ENCODE assay signal across 9 mouse cellular contexts in the genomic region with DNA sequence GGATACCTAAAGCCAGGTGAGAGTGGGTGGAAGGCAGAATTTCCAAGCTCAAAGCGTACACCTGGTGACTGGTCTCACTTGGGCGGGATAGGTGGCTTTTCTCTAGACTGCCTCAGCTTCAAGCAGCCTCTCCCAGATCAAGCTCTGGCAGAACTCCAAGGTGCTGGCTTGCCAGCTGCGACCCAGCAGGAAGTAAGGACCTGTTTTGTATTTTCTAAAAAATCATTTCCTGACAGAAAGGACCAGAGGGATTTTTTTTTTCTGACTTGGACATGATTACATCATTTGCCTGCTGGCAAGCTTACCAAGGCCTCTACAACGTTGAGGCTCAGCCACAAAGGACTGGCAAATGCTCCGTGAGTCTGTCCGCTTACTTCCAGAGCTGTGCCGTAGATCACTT. TPM values are rescaled to one million over a fixed set of nuclear protein-coding genes. Genes with fewer than 3 reads are reported as not detected.
A peak's percentile ranks its signal among the peaks of the same experiment; 100 is the strongest.
DNase-seq lines count a peak whose midpoint lies in the region; ATAC-seq and TF ChIP-seq lines count a peak whose summit lies in the region.
"Had no signal": no experiment of that assay in that cellular context is flagged by ENCODE, and none has a peak within 500 bp of the region (broad histone marks: within the 10 kb centered on the region; RNA-seq: fewer than 3 reads in every experiment).

No protein-coding gene starts in this region.

- TF ChIP-seq CTCF in liver, adult 2 months (IDR thresholded peaks at IDR 0.05; ENCODE audit: low read depth, low read length) = no peak

- no peaks in the 10 kb centered on the region for H3K36me3 ChIP-seq in liver, adult 2 months (ENCODE audit: control insufficient read depth, insufficient read depth, low read length)
- H3K36me3 ChIP-seq in liver, embryonic 11.5 days (ENCODE audit: control insufficient read depth, insufficient read depth, low read length) = no peaks in the 10 kb centered on the region
- H3K36me3 ChIP-seq in hindbrain, embryonic 16.5 days (ENCODE audit: control insufficient read depth, insufficient read depth, low read length) = no peaks in the 10 kb centered on the region
- H3K36me3 ChIP-seq: heart, embryonic 15.5 days had no signal

- TF ChIP-seq POLR2A in liver, adult 2 months (IDR thresholded peaks at IDR 0.05; ENCODE audit: extremely low read depth, insufficient read depth, low read length) = no peak

- no peak for ATAC-seq in liver, embryonic 11.5 days (replicated peaks; ENCODE audit: low FRiP score)
- no peak for ATAC-seq in hindbrain, embryonic 16.5 days

- peaks cover 10% of the 10 kb centered on the region for H3K4me1 ChIP-seq in liver, adult 2 months (ENCODE audit: control insufficient read depth, insufficient read depth, low read length)
- no peaks in the 10 kb centered on the region; the same call in 1 of the 2 replicates for H3K4me1 ChIP-seq in liver, embryonic 11.5 days (replicated peaks; ENCODE audit: control insufficient read depth, insufficient read depth, low read length)
- H3K4me1 ChIP-seq in hindbrain, embryonic 16.5 days (ENCODE audit: control insufficient read depth, insufficient read depth, low read depth, low read length) = peaks cover 8% of the 10 kb centered on the region

- H3K79me2 ChIP-seq in liver, adult 2 months (ENCODE audit: control insufficient read depth, insufficient read depth, low read length) = no peaks in the 10 kb centered on the region

- DNase-seq in liver, adult 2 months (ENCODE audit: extremely low read depth, low read depth, low spot score) = peak; percentile 75
- no peak for DNase-seq in liver
- peak; percentile 88 for DNase-seq in brain, adult 2 months (ENCODE audit: low read depth, low spot score)
- DNase-seq in heart, postnatal 14 days = peak; percentile 61 to 72
- DNase-seq in ovary, postnatal 14 days (ENCODE audit: low spot score) = peak; percentile 28
- no peak for DNase-seq in spleen, adult 12 weeks (ENCODE audit: low spot score)
- no peak for DNase-seq in liver, embryonic 11.5 days (ENCODE audit: low spot score)

- peaks cover 2% of the 10 kb centered on the region; the same call in 1 of the 2 replicates for H3K27me3 ChIP-seq in liver, adult 2 months (ENCODE audit: control insufficient read depth, insufficient read depth, low read length)
- H3K27me3 ChIP-seq in liver, embryonic 11.5 days (replicated peaks; ENCODE audit: control insufficient read depth, insufficient read depth, low read length) = peaks cover 10% of the 10 kb centered on the region
- H3K27me3 ChIP-seq in hindbrain, embryonic 16.5 days (replicated peaks; ENCODE audit: control insufficient read depth, insufficient read depth, low read length) = peaks cover 10% of the 10 kb centered on the region

- H3K9me3 ChIP-seq in liver, embryonic 11.5 days (ENCODE audit: control insufficient read depth, low read length) = no peaks in the 10 kb centered on the region
- H3K9me3 ChIP-seq in hindbrain, embryonic 16.5 days (ENCODE audit: control insufficient read depth, low read length) = no peaks in the 10 kb centered on the region
- H3K9me3 ChIP-seq: heart, embryonic 15.5 days had no signal

- intact Hi-C loops in heart, postnatal 14 days (cut with DNase I) = no loop called here

- peak overlapping the region; percentile 20; the same call in 1 of the 2 replicates for H3K27ac ChIP-seq in liver, adult 2 months (replicated peaks; ENCODE audit: insufficient read depth, low read depth, low read length)
- H3K27ac ChIP-seq in liver, embryonic 11.5 days (ENCODE audit: low read depth, low read length) = no peak overlapping the region
- no peak overlapping the region for H3K27ac ChIP-seq in hindbrain, embryonic 16.5 days (ENCODE audit: low read depth, low read length)
- H3K27ac ChIP-seq: heart, embryonic 15.5 days had no signal

- WGBS in liver, adult 2 months = 27% methylated on average over 7 of the region's 7 CpGs
- 69% methylated on average over 7 of the region's 7 CpGs for WGBS in liver, embryonic 11.5 days
- WGBS in hindbrain, embryonic 16.5 days = 46% methylated on average over 7 of the region's 7 CpGs

- no peak overlapping the region for H3K9ac ChIP-seq in liver, adult 2 months (ENCODE audit: low read depth, low read length)
- no peak overlapping the region for H3K9ac ChIP-seq in liver, embryonic 11.5 days (ENCODE audit: low read depth, low read length)
- H3K9ac ChIP-seq in hindbrain, embryonic 16.5 days (ENCODE audit: low read depth, low read length) = no peak overlapping the region
- H3K9ac ChIP-seq: heart, embryonic 15.5 days had no signal

- H3K4me2 ChIP-seq in liver, embryonic 11.5 days = no peak overlapping the region
- no peak overlapping the region for H3K4me2 ChIP-seq in hindbrain, embryonic 16.5 days (ENCODE audit: low read length)
- H3K4me2 ChIP-seq: heart, embryonic 15.5 days had no signal

- no peak overlapping the region for H3K4me3 ChIP-seq in liver, adult 2 months (ENCODE audit: insufficient read depth, low read depth, low read length)
- no peak overlapping the region for H3K4me3 ChIP-seq in liver, embryonic 11.5 days (ENCODE audit: low read depth, low read length)
- H3K4me3 ChIP-seq in hindbrain, embryonic 16.5 days (ENCODE audit: low read length) = no peak overlapping the region
- H3K4me3 ChIP-seq: heart, embryonic 15.5 days had no signal

RNA-seq across cellular contexts. Expression of gene Cxcl2, which starts 3.5 kb away (rescaled TPM):
- 0.07 and 0.28 TPM in 2 replicates for total RNA-seq in liver, adult 2 months (2014; rRNA removed)
- 0.17 and 0.31 TPM in 2 replicates for polyA plus RNA-seq in liver, adult 2 months (2012; rRNA removed)
- total RNA-seq in heart, postnatal 14 days (2021) = not detected
- 0.22 TPM in 1 of 2 replicates, not detected in the other for polyA plus RNA-seq in liver, embryonic 11.5 days (2014; fragmentation: Nextera tagmentation; extraction: Ambion mirVana)
- not detected in 2 replicates for polyA plus RNA-seq in hindbrain, embryonic 16.5 days (2015; fragmentation: Nextera tagmentation; extraction: Ambion mirVana)
- polyA plus RNA-seq: heart, embryonic 15.5 days had no signal

RNA-seq across cellular contexts. Expression of gene Cxcl1, which starts 9.1 kb away (rescaled TPM):
- 8.2 and 9.3 TPM in 2 replicates for total RNA-seq in liver, adult 2 months (2014; rRNA removed)
- 2.0 and 4.2 TPM in 2 replicates for polyA plus RNA-seq in liver, adult 2 months (2012; rRNA removed)
- under 1 TPM; 0.36 to 0.61 TPM for total RNA-seq in heart, postnatal 14 days (2021)
- 0.84 TPM in 1 of 2 replicates, not detected in the other for polyA plus RNA-seq in liver, embryonic 11.5 days (2014; fragmentation: Nextera tagmentation; extraction: Ambion mirVana)
- polyA plus RNA-seq in hindbrain, embryonic 16.5 days (2015; fragmentation: Nextera tagmentation; extraction: Ambion mirVana) = 0.41 and 0.64 TPM in 2 replicates

RNA-seq across cellular contexts. Expression of gene Mthfd2l, which starts 30.8 kb away (rescaled TPM):
- 7.8 and 9.9 TPM in 2 replicates for total RNA-seq in liver, adult 2 months (2014; rRNA removed)
- 6.3 and 6.4 TPM in 2 replicates for polyA plus RNA-seq in liver, adult 2 months (2012; rRNA removed)
- total RNA-seq in heart, postnatal 14 days (2021) = 10 to 100 TPM; 12.1 to 12.2 TPM
- 22.4 and 23.1 TPM in 2 replicates for polyA plus RNA-seq in liver, embryonic 11.5 days (2014; fragmentation: Nextera tagmentation; extraction: Ambion mirVana)
- polyA plus RNA-seq in hindbrain, embryonic 16.5 days (2015; fragmentation: Nextera tagmentation; extraction: Ambion mirVana) = 59.4 and 61.8 TPM in 2 replicates

Comparison
In these comparisons a context has a peak if more than half of its experiments do, and no peak if none do; other contexts are left out.
1. DNase-seq: peak in liver, adult 2 months (single experiment), brain, adult 2 months (single experiment), heart, postnatal 14 days (2 of 2) and ovary, postnatal 14 days (single experiment); none in liver (single experiment), spleen, adult 12 weeks (single experiment) and liver, embryonic 11.5 days (single experiment).